Mouse (Mus musculus): ENCODE measurements around the gene Rmdn2.
A peak's percentile ranks its signal among the peaks of the same experiment; 100 is the strongest.

Rmdn2 gene

GRCm38 (mm10) chr17:79709718-79710117 is 98.1 kb downstream of the Rmdn2 start:
- DNase-seq = no peak

GRCm38 (mm10) chr17:79710246-79710842 is 98.7 kb downstream of the Rmdn2 start:
- no peak for DNase-seq

- DNase-seq = no peak
Observed at GRCm38 (mm10) chr17:79711944-79712343, 100.3 kb downstream of the Rmdn2 start.

DNA sequence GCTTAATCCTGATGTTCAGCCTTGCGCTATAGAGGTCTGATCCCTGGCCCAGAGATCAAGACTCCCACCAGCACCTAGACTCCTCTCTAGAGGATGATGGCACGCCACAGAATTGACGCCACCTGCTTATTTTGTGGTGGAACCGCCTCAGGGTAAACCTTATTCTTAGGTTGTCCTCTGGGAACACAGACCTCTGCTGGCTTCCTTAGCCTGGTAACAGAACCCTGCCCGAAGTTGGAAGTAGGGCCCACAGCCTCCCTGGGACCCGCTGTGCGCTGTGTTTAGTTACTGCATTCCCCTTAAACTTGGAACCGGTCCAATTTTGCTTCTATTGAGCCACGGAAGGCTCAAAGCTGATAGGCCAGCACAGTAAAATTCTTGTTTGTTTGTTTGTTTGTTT is 100.9 kb downstream of the Rmdn2 start:
- DNase-seq = no peak

GRCm38 (mm10) chr17:79713276-79713642 is 101.6 kb downstream of the Rmdn2 start:
- DNase-seq = no peak

GRCm38 (mm10) chr17:79713643-79714367 is 102.1 kb downstream of the Rmdn2 start:
- DNase-seq = no peak

DNA sequence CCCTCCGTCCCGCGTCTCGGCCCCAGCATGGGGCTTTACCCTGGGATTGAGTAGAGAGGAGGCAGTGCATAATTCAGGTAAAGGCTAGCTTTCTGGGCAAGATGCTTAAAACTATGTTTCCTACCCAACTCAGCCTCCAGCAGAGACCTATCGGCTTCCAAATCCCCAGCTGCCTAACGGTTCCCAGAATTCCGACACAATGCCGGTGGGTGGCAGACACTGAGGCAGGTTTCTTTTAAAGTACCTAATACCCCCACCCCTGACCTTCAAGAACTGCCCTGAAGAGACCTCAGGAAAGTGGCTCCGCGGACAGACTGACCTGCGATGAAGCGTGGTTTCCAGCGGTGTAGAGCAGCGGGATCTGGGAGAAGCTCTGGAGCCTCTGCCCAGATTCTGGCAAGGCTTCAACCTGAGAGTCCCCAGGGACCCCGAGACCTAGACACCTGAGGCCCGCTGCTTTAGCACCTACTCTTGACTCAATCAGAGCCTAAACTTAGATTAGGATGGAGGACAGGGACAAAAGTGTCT is 102.8 kb downstream of the Rmdn2 start:
- no peak for DNase-seq

GRCm38 (mm10) chr17:79714931-79715637 is 103.4 kb downstream of the Rmdn2 start, which contains the start of gene Cyp1b1:
Gene Cyp1b1 (minus strand): TSS chr17:79715061.
- DNase-seq = no peak

DNA sequence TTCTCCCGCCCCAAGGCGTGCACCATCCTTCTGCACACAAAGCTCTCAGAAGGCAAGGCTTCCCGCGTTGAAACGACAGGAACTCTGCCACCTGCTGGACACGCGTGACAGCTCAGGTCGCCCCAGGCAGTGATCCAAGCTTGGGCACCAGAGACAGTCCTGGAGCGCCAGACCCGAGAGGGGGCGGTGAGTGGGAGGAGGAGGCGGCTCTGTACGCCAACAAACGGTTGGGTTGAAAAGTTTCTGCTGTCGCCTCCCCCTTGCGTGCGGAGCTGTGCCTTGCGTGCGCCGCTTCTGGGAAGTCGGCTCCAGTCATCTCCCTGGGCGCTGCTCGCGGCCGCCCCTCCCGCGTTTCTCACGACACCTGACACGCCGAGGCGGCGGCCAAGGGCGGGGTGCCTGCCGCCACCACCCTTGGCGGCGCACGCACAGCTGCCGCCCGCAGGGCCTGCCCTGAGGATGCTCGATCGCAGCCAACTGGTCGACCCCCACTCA is 104.0 kb downstream of the Rmdn2 start:
- peak; percentile 72 for DNase-seq

- DNase-seq = no peak
Observed at GRCm38 (mm10) chr17:79720681-79721080, 109.0 kb downstream of the Rmdn2 start.

GRCm38 (mm10) chr17:79726613-79727012 is 115.0 kb downstream of the Rmdn2 start:
- DNase-seq = no peak

GRCm38 (mm10) chr17:79728053-79728584 is 116.5 kb downstream of the Rmdn2 start:
- no peak for DNase-seq

DNA sequence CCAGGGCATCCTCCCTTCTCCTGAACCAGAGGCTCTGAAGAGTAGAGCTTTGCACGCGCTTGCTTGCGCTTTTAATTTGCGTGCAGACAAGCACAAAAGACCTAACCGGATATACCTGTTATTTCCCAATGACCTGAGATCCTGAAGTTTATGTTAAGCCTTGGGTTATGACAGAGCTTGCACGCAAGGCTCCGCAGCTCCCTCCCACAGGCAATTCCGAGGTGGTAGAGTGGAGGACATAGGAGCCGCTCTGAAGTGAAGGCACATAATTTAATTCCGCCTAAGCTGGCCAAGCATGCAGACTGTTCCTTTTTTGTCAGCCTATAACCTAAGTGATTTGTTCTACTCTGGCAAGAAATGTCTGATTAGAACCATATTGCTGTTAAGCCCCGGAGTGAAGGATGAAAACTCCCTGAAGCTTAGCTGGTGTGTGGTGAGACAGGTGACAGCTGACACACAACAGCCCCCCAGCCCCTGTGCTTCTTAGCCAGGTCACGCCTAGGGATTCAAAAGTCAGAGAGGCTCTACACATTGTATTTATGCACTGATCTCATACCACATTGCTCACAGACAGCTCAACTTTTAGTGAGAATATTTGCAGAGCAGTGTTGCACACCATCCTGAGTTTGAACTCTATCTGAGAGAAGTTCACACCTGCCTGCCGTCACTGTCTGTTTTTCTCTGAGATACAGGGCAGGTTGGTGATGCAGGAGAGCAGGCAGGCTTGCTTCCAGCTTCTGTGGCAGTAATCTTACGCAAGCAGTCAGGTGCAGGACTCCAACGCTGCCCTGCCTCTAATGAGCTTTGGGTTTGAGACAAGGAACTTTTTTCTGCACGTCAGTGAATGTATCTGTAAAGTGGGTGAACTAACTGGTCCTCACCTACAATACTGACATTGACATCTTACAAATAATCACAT is 117.2 kb downstream of the Rmdn2 start:
- no peak for DNase-seq

GRCm38 (mm10) chr17:79730988-79731387 is 119.3 kb downstream of the Rmdn2 start:
- no peak for DNase-seq

- no peak for DNase-seq
Observed at GRCm38 (mm10) chr17:79733039-79733438, 121.4 kb downstream of the Rmdn2 start.

DNA sequence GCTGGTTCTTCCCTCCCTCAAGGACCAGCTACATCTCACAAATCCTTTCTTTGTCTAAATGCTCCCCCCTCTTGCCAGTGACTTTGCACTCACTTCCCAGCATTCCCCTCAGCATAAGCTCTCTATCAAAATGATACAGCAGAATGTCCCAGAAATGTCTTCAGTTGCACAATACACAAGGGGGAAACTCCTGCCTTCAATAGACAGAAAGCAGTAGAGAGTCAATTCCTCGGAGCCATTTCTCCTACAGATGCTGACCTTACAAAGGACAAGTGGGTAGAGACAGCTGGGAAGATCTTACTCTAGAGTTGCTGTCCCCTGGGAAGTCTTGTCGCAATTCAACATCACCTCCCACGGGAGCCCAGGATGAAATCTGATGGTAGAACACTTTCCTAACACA is 125.9 kb downstream of the Rmdn2 start:
- DNase-seq = no peak

GRCm38 (mm10) chr17:79738847-79739498 is 127.3 kb downstream of the Rmdn2 start:
- no peak for DNase-seq

DNA sequence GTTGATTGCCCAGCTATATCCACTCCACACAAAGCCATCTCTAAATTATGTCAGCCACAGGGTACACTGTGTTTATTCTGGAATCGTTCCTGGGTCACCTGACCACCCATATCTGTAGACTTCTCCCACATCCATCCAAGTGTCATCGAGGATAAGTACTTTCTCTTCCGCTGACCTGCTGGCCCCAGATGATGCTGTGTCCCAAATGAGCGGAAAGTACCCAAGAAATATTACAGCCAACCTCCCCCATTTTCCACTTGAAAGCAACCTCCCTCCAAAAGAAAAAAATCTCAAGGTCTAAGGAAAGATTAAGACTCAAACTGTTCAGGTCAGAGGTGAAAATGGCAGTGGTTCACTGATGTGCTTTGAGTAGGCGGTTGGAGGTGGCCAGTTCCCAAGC is 131.0 kb downstream of the Rmdn2 start:
- DNase-seq = no peak
